ENCODE assay signal across 20 mouse cellular contexts in the genomic region with DNA sequence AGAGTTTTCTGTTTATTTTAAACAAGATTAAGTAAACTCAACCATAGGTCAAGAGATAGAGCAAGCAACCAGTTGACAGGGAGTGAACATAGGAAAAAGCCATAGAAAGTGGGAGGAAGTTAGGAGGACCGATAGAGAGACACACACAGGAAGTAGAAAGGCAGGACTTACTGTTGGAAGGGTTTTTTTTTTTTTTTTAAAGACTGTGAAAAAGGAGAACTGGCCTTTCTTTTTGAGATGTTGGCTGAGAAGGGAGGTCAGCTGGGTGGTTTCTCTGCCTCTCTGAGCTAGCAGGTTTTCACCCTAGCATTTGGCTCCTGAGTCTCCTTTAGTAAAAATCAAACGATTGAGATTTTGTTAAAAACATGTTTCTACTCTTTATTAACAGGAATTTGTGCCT.
DNase-seq lines count a peak whose midpoint lies in the region; ATAC-seq lines count a peak whose summit lies in the region.
"Had no signal": no experiment of that assay in that cellular context is flagged by ENCODE, and none has a peak within 500 bp of the region (broad histone marks: within the 10 kb centered on the region; RNA-seq: fewer than 3 reads in every experiment).

No protein-coding gene starts in this region.

- H3K4me2 ChIP-seq in forebrain, embryonic 12.5 days, result no peak overlapping the region
- H3K4me2 ChIP-seq: embryonic facial prominence, embryonic 12.5 days had no signal

- no peak overlapping the region for H3K27ac ChIP-seq in forebrain, embryonic 12.5 days
- H3K27ac ChIP-seq: embryonic facial prominence, embryonic 12.5 days had no signal

- H3K27me3 ChIP-seq in forebrain, embryonic 12.5 days, result no peaks in the 10 kb centered on the region
- H3K27me3 ChIP-seq: embryonic facial prominence, embryonic 12.5 days had no signal

- H3K4me3 ChIP-seq in forebrain, embryonic 12.5 days (replicated peaks), result no peak overlapping the region
- H3K4me3 ChIP-seq: embryonic facial prominence, embryonic 12.5 days had no signal

- H3K36me3 ChIP-seq in forebrain, embryonic 12.5 days (replicated peaks), result no peaks in the 10 kb centered on the region
- H3K36me3 ChIP-seq: embryonic facial prominence, embryonic 12.5 days; G1E had no signal

- no peak overlapping the region for H3K9ac ChIP-seq in forebrain, embryonic 12.5 days
- H3K9ac ChIP-seq: embryonic facial prominence, embryonic 12.5 days had no signal

- H3K4me1 ChIP-seq in forebrain, embryonic 12.5 days, result no peaks in the 10 kb centered on the region
- H3K4me1 ChIP-seq: embryonic facial prominence, embryonic 12.5 days had no signal

- peak; percentile 32 for DNase-seq in A20 (ENCODE audit: low read depth, low spot score)
- no peak for DNase-seq in adrenal gland, adult 2 months
- no peak for DNase-seq in frontal cortex, postnatal 36 days (ENCODE audit: low spot score in 2 of 2)
- DNase-seq: adrenal gland, postnatal 10 days; adrenal gland, postnatal 25 days; cerebellum, adult 11-12 months; cerebellum, adult 2 months; cerebellum, adult 9-10 months; cerebellum, postnatal 10 days; cerebellum, postnatal 25 days; embryo, embryonic 11 days had no signal

- H3K9me3 ChIP-seq in forebrain, embryonic 12.5 days, result no peaks in the 10 kb centered on the region
- H3K9me3 ChIP-seq: embryonic facial prominence, embryonic 12.5 days; G1E had no signal

- 93% methylated on average over 2 of the region's 2 CpGs for WGBS in forebrain, embryonic 12.5 days

- ATAC-seq in common myeloid progenitor, adult 5-6 weeks (replicated peaks; ENCODE audit: low read depth, poor library complexity, severe bottlenecking), result peak; percentile 52; the same call in 1 of the 2 replicates
- peak; percentile 26; the same call in 1 of the 2 replicates for ATAC-seq in megakaryocyte, adult 5-6 weeks (ENCODE audit: poor library complexity, severe bottlenecking)
- ATAC-seq in forebrain, embryonic 12.5 days (ENCODE audit: low FRiP score), result no peak
- ATAC-seq: activated CD4-positive, CD25-positive, alpha-beta regulatory T cell, adult 4 months; forebrain, embryonic 14.5 days; forebrain, embryonic 16.5 days; Patski had no signal
